Mouse (Mus musculus) neural tube, embryonic 13.5 days (tissue): Measurements from ENCODE around the gene Rtn3. TPM values are rescaled to one million over a fixed set of nuclear protein-coding genes. Genes with fewer than 3 reads are reported as not detected.
"Not testable (repeated sequence)": the region's sequence is repeated elsewhere in the genome, so short reads cannot be mapped to it uniquely, and the experiment has no call there.

Source experiments
- ATAC-seq: fragments of 200-750 bp; cut with Nextera tagmentation; 2 replicates; pipeline ENCODE4 v1.8.0; 2017; ENCODE audit warnings: low read depth, mild to moderate bottlenecking, moderate TSS enrichment, moderate library complexity
- H3K27ac ChIP-seq: fragments of 300-500 bp; sonication (generic); replicated peaks from 2 replicates; pipeline ENCODE4 v1.5.1; 2015; ENCODE audit warnings: moderate library complexity, mild to moderate bottlenecking, inconsistent platforms
- H3K27me3 ChIP-seq: fragments of 300-500 bp; sonication (generic); 2 replicates; pipeline ENCODE4 v1.6.1; 2015; ENCODE audit warnings: mild to moderate bottlenecking, inconsistent platforms
- H3K36me3 ChIP-seq: fragments of 300-500 bp; sonication (generic); 2 replicates; pipeline ENCODE4 v1.6.1; 2015; ENCODE audit warnings: mild to moderate bottlenecking, inconsistent platforms
- H3K4me1 ChIP-seq: fragments of 300-500 bp; sonication (generic); replicated peaks from 2 replicates; pipeline ENCODE4 v1.6.1; 2015; ENCODE audit warnings: inconsistent platforms
- H3K4me2 ChIP-seq: fragments of 300-500 bp; sonication (generic); 2 replicates; pipeline ENCODE4 v1.6.1; 2015; ENCODE audit warnings: inconsistent platforms, mild to moderate bottlenecking, moderate library complexity
- H3K4me3 ChIP-seq: fragments of 300-500 bp; sonication (generic); 2 replicates; pipeline ENCODE4 v1.5.1; 2015; ENCODE audit warnings: mild to moderate bottlenecking, inconsistent platforms
- H3K9ac ChIP-seq: fragments of 300-500 bp; sonication (generic); 2 replicates; pipeline ENCODE4 v1.6.1; 2015; ENCODE audit warnings: moderate library complexity, mild to moderate bottlenecking, inconsistent platforms
- H3K9me3 ChIP-seq: fragments of 300-500 bp; sonication (generic); 2 replicates; pipeline ENCODE4 v1.6.1; 2016; ENCODE audit warnings: inconsistent platforms
- WGBS: fragments of 180-500 bp; shearing (Covaris S2); methylation state at CpG from one replicate; pipeline ENCODE4 v1.1.7; 2015; 5-methylcytosine and 5-hydroxymethylcytosine counted together
- polyA plus RNA-seq: library from polyadenylated mRNA; unstranded; fragments of >200 nt; fragmentation: Nextera tagmentation; extraction: Ambion mirVana; gene quantifications from 2 replicates; pipeline ENCODE4 v1.2.1, GENCODE M21; 2015

The Rtn3 gene
- polyA plus RNA-seq, 1 experiment from 2014 or later = 529 TPM

- H3K36me3 ChIP-seq = peaks cover 41% of the 10 kb centered on the region
- H3K4me1 ChIP-seq = peaks cover 79% of the 10 kb centered on the region
- peak overlapping the region; percentile 99 for H3K27ac ChIP-seq
- 48% methylated on average over 12 of the region's 12 CpGs for WGBS
- H3K9ac ChIP-seq = peak overlapping the region; percentile 100
- H3K9me3 ChIP-seq = no peaks in the 10 kb centered on the region
- H3K4me3 ChIP-seq = peak overlapping the region; percentile 88
- ATAC-seq = no peak
- peak overlapping the region; percentile 88 for H3K4me2 ChIP-seq
- H3K27me3 ChIP-seq = no peaks in the 10 kb centered on the region
Observed at GRCm38 (mm10) chr19:7420108-7420507, 63.0 kb downstream of the Rtn3 start.

- Histone ChIP-seq H3K36me3 (peaks cover 34% of the 10 kb centered on the region), H3K4me2 (peak overlapping the region; percentile 88), H3K4me1 (peaks cover 69% of the 10 kb centered on the region), H3K9me3 (no peaks in the 10 kb centered on the region), H3K27me3 (no peaks in the 10 kb centered on the region), H3K27ac (peak overlapping the region; percentile 99), H3K4me3 (peak overlapping the region; percentile 88), H3K9ac (peak overlapping the region; percentile 100)
- 28% methylated on average over 6 of the region's 6 CpGs for WGBS
- ATAC-seq = no peak
Observed at GRCm38 (mm10) chr19:7419134-7419533, 63.9 kb downstream of the Rtn3 start.

- Histone ChIP-seq H3K36me3 (peaks cover 25% of the 10 kb centered on the region), H3K4me1 (peaks cover 60% of the 10 kb centered on the region), H3K9me3 (no peaks in the 10 kb centered on the region), H3K9ac (peak overlapping the region; percentile 100), H3K27ac (peak overlapping the region; percentile 99), H3K27me3 (no peaks in the 10 kb centered on the region), H3K4me3 (peak overlapping the region; percentile 88), H3K4me2 (peak overlapping the region; percentile 88)
- WGBS = under 1% methylated on average over 53 of the region's 59 CpGs
- ATAC-seq = peak; percentile 75
Observed at GRCm38 (mm10) chr19:7417911-7418849, 64.9 kb downstream of the Rtn3 start.

GRCm38 (mm10) chr19:7416834-7417735, 66.0 kb downstream of the Rtn3 start, which contains the start of gene 2700081O15Rik:
2700081O15Rik (plus strand) TSS chr19:7417625.
- Histone ChIP-seq H3K9ac (peak within 1 kb of the TSS; percentile 100), H3K27ac (peak within 1 kb of the TSS; percentile 99), H3K4me3 (peak within 1 kb of the TSS; percentile 88), H3K36me3 (peaks cover 14% of the 10 kb centered on the region; the same call in 1 of the 2 replicates), H3K4me1 (peaks cover 49% of the 10 kb centered on the region), H3K4me2 (peak within 1 kb of the TSS; percentile 88), H3K9me3 (no peaks in the 10 kb centered on the region), H3K27me3 (no peaks in the 10 kb centered on the region)
- peak; percentile 57 for ATAC-seq
- under 1% methylated on average over 100 of the region's 107 CpGs for WGBS

- no peaks in the 10 kb centered on the region for H3K9me3 ChIP-seq
- H3K9ac ChIP-seq = peak overlapping the region; percentile 100
- H3K4me1 ChIP-seq = peaks cover 40% of the 10 kb centered on the region
- 23% methylated on average over 22 of the region's 22 CpGs for WGBS
- peak overlapping the region; percentile 88 for H3K4me3 ChIP-seq
- 0 out of 2 replicates have a peak, but pooled peaks cover 5% of the 10 kb centered on the region for H3K36me3 ChIP-seq
- H3K4me2 ChIP-seq = peak overlapping the region; percentile 88
- H3K27me3 ChIP-seq = no peaks in the 10 kb centered on the region
- peak overlapping the region; percentile 99 for H3K27ac ChIP-seq
- ATAC-seq = no peak
Observed at GRCm38 (mm10) chr19:7415916-7416833, 66.9 kb downstream of the Rtn3 start.

GRCm38 (mm10) chr19:7412361-7412760, 70.7 kb downstream of the Rtn3 start:
- Histone ChIP-seq H3K9me3 (peaks cover 4% of the 10 kb centered on the region; the same call in 1 of the 2 replicates), H3K4me3 (no peak overlapping the region), H3K27me3 (no peaks in the 10 kb centered on the region), H3K9ac (no peak overlapping the region), H3K36me3 (no peaks in the 10 kb centered on the region), H3K4me2 (no peak overlapping the region), H3K27ac (no peak overlapping the region), H3K4me1 (peaks cover 14% of the 10 kb centered on the region)
- 55% methylated on average over 2 of the region's 2 CpGs for WGBS
- no peak for ATAC-seq

- no peak overlapping the region for H3K27ac ChIP-seq
- no peak overlapping the region for H3K4me2 ChIP-seq
- no peak overlapping the region for H3K9ac ChIP-seq
- ATAC-seq = no peak
- WGBS = 80% methylated on average over 9 of the region's 9 CpGs
- H3K9me3 ChIP-seq = peaks cover 4% of the 10 kb centered on the region; the same call in 1 of the 2 replicates
- no peak overlapping the region for H3K4me3 ChIP-seq
- H3K4me1 ChIP-seq = no peaks in the 10 kb centered on the region
- 0 out of 2 replicates have a peak, but pooled peaks cover 4% of the 10 kb centered on the region for H3K27me3 ChIP-seq
- no peaks in the 10 kb centered on the region for H3K36me3 ChIP-seq
Observed at GRCm38 (mm10) chr19:7404623-7405229, 78.4 kb downstream of the Rtn3 start.

GRCm38 (mm10) chr19:7400635-7401034, 82.4 kb downstream of the Rtn3 start:
- ATAC-seq = no peak
- Histone ChIP-seq H3K27ac (no peak overlapping the region), H3K36me3 (no peaks in the 10 kb centered on the region), H3K4me3 (no peak overlapping the region), H3K4me1 (peaks cover 4% of the 10 kb centered on the region), H3K27me3 (peaks cover 12% of the 10 kb centered on the region), H3K9me3 (no peaks in the 10 kb centered on the region), H3K9ac (no peak overlapping the region), H3K4me2 (no peak overlapping the region)
- WGBS = 80% methylated on average over 11 of the region's 11 CpGs

GRCm38 (mm10) chr19:7398898-7399297, 84.2 kb downstream of the Rtn3 start:
- H3K27ac ChIP-seq, ATAC-seq, H3K9me3 ChIP-seq, H3K4me2 ChIP-seq, H3K36me3 ChIP-seq, H3K4me1 ChIP-seq, H3K9ac ChIP-seq, H3K4me3 ChIP-seq: not testable (repeated sequence)
- 33% methylated on average over 24 of the region's 24 CpGs for WGBS
- peaks cover 12% of the 10 kb centered on the region for H3K27me3 ChIP-seq

GRCm38 (mm10) chr19:7396867-7397826, 85.9 kb downstream of the Rtn3 start:
- peak; percentile 46 for ATAC-seq
- not testable (repeated sequence) for H3K9me3 ChIP-seq, H3K4me1 ChIP-seq, H3K9ac ChIP-seq, H3K27ac ChIP-seq, H3K4me2 ChIP-seq, H3K36me3 ChIP-seq, H3K4me3 ChIP-seq
- H3K27me3 ChIP-seq = peaks cover 12% of the 10 kb centered on the region
- WGBS = 54% methylated on average over 8 of the region's 10 CpGs
